Mouse (Mus musculus) hindbrain, postnatal 0 days (tissue): ENCODE measurements around the gene Gnaz. TPM values are rescaled to one million over a fixed set of nuclear protein-coding genes. Genes with fewer than 3 reads are reported as not detected.

Experiments used
- ATAC-seq: fragments of 200-750 bp; cut with Nextera tagmentation; 2 replicates; pipeline ENCODE4 v1.8.0; 2017; ENCODE audit warnings: mild to moderate bottlenecking, moderate TSS enrichment, moderate library complexity
- DNase-seq: peaks from one replicate; pipeline ENCODE4 v3.0.0-alpha.2; 2015; ENCODE audit warnings: low spot score
- H3K27ac ChIP-seq: fragments of 300-500 bp; sonication (generic); 2 replicates; pipeline ENCODE4 v1.5.1; 2014; ENCODE audit warnings: mild to moderate bottlenecking
- H3K27me3 ChIP-seq: fragments of 300-500 bp; sonication (generic); 2 replicates; pipeline ENCODE4 v1.6.1; 2014; ENCODE audit warnings: low read length, mixed read lengths; ENCODE audit not compliant: insufficient read depth
- H3K36me3 ChIP-seq: fragments of 300-500 bp; sonication (generic); 2 replicates; pipeline ENCODE4 v1.6.1; 2014; ENCODE audit warnings: low read length, mixed read lengths; ENCODE audit not compliant: insufficient read depth
- H3K4me1 ChIP-seq: fragments of 300-500 bp; sonication (generic); 2 replicates; pipeline ENCODE4 v1.6.1; 2014; ENCODE audit warnings: antibody characterized with exemption, low read length, mixed read lengths; ENCODE audit not compliant: insufficient read depth
- H3K4me2 ChIP-seq: fragments of 300-500 bp; sonication (generic); 2 replicates; pipeline ENCODE4 v1.6.1; 2014; ENCODE audit warnings: low read depth, mild to moderate bottlenecking, low read length, moderate library complexity, mixed read lengths
- H3K4me3 ChIP-seq: fragments of 300-500 bp; sonication (generic); 2 replicates; pipeline ENCODE4 v1.5.1; 2014; ENCODE audit warnings: low read length
- H3K9ac ChIP-seq: fragments of 300-500 bp; sonication (generic); replicated peaks from 2 replicates; pipeline ENCODE4 v1.6.1; 2014; ENCODE audit warnings: mild to moderate bottlenecking, low read length, moderate library complexity, mixed read lengths
- H3K9me3 ChIP-seq: fragments of 300-500 bp; sonication (generic); 2 replicates; pipeline ENCODE4 v1.6.1; 2016; ENCODE audit warnings: low read length, mixed read lengths
- CTCF ChIP-seq: IDR thresholded peaks from 2 replicates; pipeline ENCODE4 v1.5.1; 2016; ENCODE audit warnings: antibody characterized with exemption, control low read depth, low read depth
- WGBS: fragments of 180-500 bp; shearing (Covaris S2); extraction: QIAGEN DNeasy Blood & Tissue Kit; methylation state at CpG from one replicate; pipeline ENCODE4 v1.1.7; 2014; 5-methylcytosine and 5-hydroxymethylcytosine counted together
- polyA plus RNA-seq: library from polyadenylated mRNA; unstranded; fragments of >200 nt; fragmentation: Nextera tagmentation; extraction: Ambion mirVana; gene quantifications from 2 replicates; pipeline ENCODE4 v1.2.1, GENCODE M21; 2015
- total RNA-seq: library from RNA; depleted of rRNA; stranded (reverse); fragments of >200 nt; gene quantifications from 2 replicates; pipeline ENCODE4 v1.2.3, GENCODE M21; 2014

Gene Gnaz
- total and polyA plus RNA-seq, 2 experiments from 2014 or later = 99.9 to 166 TPM

DNA sequence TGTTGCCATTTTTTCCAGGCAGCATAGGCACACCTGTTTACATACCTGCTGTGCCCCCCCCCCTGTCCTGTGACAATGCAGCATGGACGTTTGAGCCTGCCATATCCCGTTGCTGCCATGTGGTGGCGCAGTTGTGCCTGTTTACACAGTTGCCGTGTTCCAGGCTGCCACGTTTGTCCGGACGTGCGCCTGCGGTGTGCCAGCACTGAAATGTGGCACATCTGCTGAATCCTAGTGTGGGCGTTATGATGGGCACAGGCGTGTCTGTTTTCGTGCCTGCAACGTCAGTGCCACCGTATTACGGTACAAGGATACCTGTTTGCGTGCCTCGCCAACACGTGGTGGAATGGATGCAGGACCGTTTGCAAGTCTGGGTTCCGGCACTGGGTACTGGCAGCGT is 41.7 kb upstream of the Gnaz start:
- Histone ChIP-seq H3K9me3 (no peaks in the 10 kb centered on the region), H3K4me2 (peak overlapping the region; percentile 52), H3K4me3 (peak overlapping the region; percentile 17), H3K9ac (no peak overlapping the region), H3K36me3 (no peaks in the 10 kb centered on the region), H3K4me1 (0 out of 2 replicates have a peak, but pooled peaks cover 3% of the 10 kb centered on the region), H3K27me3 (no peaks in the 10 kb centered on the region), H3K27ac (no peak overlapping the region)
- ATAC-seq = peak; percentile 10; the same call in 1 of the 2 replicates
- 13% methylated on average over 21 of the region's 21 CpGs for WGBS
- DNase-seq = peak; percentile 83
- TF ChIP-seq CTCF = peak; percentile 88

DNA sequence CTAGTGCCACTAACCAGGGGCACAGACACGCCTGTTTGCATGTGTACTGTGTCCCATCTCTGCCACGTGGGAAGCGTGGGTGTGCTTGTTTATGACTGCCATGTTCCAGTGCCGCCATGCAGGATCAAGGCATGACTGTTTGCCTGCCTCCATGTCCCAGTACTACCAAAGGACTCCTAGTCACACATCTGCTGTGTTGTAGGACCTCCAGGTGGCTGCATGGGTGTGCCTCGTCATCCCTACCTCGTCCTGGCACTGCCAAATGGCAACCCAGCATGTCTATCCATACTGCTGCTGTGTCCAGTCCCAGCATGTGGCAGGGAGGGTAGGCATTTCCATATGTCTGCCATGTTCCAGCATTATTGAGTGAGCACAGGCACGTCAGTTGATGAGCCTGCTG is 38.7 kb upstream of the Gnaz start:
- H3K4me3 ChIP-seq = no peak overlapping the region
- no peak overlapping the region for H3K27ac ChIP-seq
- no peak overlapping the region for H3K9ac ChIP-seq
- no peak for ATAC-seq
- no peak for TF ChIP-seq CTCF
- WGBS = 79% methylated on average over 7 of the region's 7 CpGs
- no peaks in the 10 kb centered on the region for H3K27me3 ChIP-seq
- DNase-seq = no peak
- no peaks in the 10 kb centered on the region for H3K36me3 ChIP-seq
- no peak overlapping the region for H3K4me2 ChIP-seq
- no peaks in the 10 kb centered on the region for H3K4me1 ChIP-seq
- H3K9me3 ChIP-seq = no peaks in the 10 kb centered on the region

DNA sequence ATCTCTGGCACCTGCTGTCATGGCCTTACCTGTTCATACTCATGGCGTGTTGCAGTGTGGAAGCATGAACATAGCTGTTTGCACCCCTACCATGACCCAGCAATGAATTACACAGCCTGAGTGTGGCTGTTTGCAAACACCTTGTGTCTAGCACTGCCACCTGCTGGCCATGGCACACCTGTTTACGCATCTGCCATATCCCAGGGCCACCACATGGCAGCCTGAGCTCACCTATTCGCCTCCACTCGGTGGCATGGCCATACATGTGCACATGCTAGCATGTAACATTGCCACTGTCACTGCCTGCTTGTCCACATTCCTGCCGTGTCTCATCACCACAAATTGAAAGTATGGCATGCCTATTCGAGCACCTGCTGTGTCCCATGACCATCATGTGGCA is 37.4 kb upstream of the Gnaz start:
- no peak overlapping the region for H3K9ac ChIP-seq
- WGBS = 75% methylated on average over 6 of the region's 6 CpGs
- H3K36me3 ChIP-seq = no peaks in the 10 kb centered on the region
- H3K4me2 ChIP-seq = no peak overlapping the region
- no peaks in the 10 kb centered on the region for H3K27me3 ChIP-seq
- H3K4me1 ChIP-seq = no peaks in the 10 kb centered on the region
- peak; percentile 69 for TF ChIP-seq CTCF
- DNase-seq (peak; percentile 37), ATAC-seq (no peak)
- no peaks in the 10 kb centered on the region for H3K9me3 ChIP-seq
- no peak overlapping the region for H3K27ac ChIP-seq
- H3K4me3 ChIP-seq = no peak overlapping the region

DNA sequence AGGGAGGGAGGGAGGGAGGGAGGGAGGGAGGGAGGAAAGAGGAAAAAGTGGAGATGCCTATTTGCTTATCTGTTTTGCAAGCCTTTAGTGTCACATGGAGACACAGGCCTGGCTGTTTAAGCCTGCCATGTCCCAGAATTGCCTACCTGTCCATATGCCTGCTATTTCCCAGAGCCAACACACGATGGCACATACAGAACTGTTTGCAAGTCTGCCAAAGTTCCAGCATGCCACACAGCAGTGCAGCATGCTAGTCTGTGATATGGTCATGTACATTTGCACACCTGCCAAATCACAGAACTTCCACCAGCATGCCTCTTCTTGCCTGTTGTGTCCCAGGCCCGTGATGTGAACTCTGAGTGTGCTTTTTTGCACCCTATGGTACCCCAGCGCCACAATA is 36.4 kb upstream of the Gnaz start:
- ATAC-seq = no peak
- Histone ChIP-seq H3K4me3 (no peak overlapping the region), H3K27ac (no peak overlapping the region), H3K36me3 (no peaks in the 10 kb centered on the region), H3K4me2 (no peak overlapping the region), H3K4me1 (no peaks in the 10 kb centered on the region), H3K9me3 (no peaks in the 10 kb centered on the region), H3K27me3 (no peaks in the 10 kb centered on the region), H3K9ac (no peak overlapping the region)
- TF ChIP-seq CTCF = peak; percentile 61
- DNase-seq = peak; percentile 55
- WGBS = 63% methylated on average over 3 of the region's 3 CpGs

DNA sequence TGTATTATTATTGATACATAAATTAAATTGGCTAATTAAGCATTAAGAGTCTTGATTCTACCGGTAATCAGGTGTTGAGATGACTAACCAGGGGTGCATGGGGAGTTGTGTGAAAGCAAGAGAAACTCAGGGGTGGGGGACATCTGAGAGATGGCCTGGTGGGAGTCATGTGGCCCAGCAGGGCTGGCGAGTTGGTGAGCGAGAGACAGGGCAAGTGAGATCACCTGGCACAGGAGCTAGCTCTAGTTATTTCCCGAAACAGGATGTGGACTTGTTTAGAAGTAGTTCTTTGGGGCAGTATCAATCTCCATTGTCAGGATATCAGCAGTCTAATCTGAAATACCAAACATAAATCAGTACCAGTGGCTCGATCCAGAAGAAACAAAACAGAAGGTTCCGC is 35.3 kb upstream of the Gnaz start:
- Histone ChIP-seq H3K27ac (no peak overlapping the region), H3K27me3 (no peaks in the 10 kb centered on the region), H3K9ac (no peak overlapping the region), H3K4me2 (no peak overlapping the region), H3K4me3 (no peak overlapping the region), H3K36me3 (no peaks in the 10 kb centered on the region), H3K4me1 (no peaks in the 10 kb centered on the region), H3K9me3 (no peaks in the 10 kb centered on the region)
- WGBS = 83% methylated on average over 6 of the region's 6 CpGs
- DNase-seq (no peak), ATAC-seq (no peak)
- no peak for TF ChIP-seq CTCF

DNA sequence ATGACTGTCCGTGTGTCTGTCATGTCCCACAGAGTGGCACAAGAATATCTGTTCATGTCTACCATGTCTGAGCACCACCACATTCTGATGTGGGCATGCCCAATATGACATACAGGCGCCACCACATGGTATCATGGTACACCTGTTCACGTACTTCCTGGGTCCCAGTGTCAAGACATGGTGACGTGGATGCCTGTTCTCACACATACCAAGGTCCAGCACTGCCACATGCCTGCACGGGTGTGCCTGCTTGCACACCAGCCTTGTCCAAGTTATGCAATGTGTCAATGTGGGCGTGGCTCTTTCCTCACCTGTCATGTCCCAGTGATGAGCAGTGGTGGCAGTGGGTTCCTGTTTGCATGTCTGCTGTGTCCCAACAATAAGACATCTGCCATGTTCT is 34.5 kb upstream of the Gnaz start:
- Histone ChIP-seq H3K9ac (no peak overlapping the region), H3K4me1 (no peaks in the 10 kb centered on the region), H3K36me3 (no peaks in the 10 kb centered on the region), H3K4me3 (no peak overlapping the region), H3K27ac (no peak overlapping the region), H3K4me2 (no peak overlapping the region), H3K9me3 (no peaks in the 10 kb centered on the region), H3K27me3 (no peaks in the 10 kb centered on the region)
- DNase-seq = no peak
- no peak for TF ChIP-seq CTCF
- WGBS = 84% methylated on average over 6 of the region's 6 CpGs
- ATAC-seq = no peak

DNA sequence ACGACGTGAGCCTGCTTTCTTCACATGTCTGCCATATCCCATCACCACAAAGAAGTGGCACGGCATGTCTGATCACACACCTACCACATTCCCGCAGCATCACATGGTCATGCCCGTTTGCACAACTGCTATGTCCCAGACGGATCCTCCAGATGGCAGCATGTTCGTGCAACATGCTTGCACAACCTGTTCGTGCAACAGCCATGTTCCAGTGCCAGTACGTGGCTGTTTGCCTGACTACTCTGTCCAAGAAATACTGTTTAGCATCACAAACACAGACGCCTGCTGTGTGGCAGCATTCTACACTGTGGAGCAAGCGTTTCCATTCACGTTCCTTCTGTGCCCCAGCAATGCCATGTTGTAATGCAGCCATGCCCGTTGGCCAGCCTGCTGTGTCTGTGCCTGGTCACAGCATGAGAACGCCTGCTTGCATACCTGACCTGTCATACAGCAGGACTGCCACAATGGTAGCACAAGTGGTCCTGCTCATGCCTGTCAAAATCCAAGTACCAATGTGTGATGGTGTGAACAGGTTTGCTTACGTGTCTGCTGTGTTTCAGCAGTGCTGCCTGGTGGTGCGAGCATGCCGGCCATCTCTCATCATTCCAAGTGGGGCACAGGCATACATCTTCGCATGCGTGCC is 33.3 kb upstream of the Gnaz start:
- Histone ChIP-seq H3K4me3 (no peak overlapping the region), H3K27me3 (no peaks in the 10 kb centered on the region), H3K9me3 (no peaks in the 10 kb centered on the region), H3K36me3 (no peaks in the 10 kb centered on the region), H3K9ac (no peak overlapping the region), H3K4me2 (no peak overlapping the region), H3K27ac (no peak overlapping the region), H3K4me1 (no peaks in the 10 kb centered on the region)
- 0 out of 2 replicates have a peak, but pooled peaks have one; percentile 4 for ATAC-seq
- WGBS = 59% methylated on average over 19 of the region's 19 CpGs
- TF ChIP-seq CTCF = peak; percentile 50
- peak; percentile 58 for DNase-seq
